Mouse (Mus musculus): Measurements from ENCODE around the gene Amigo2.

- no peak for TF ChIP-seq MYOD1 (IDR thresholded peaks at IDR 0.05; ENCODE audit: control insufficient read depth in 1 of 3, insufficient read length in 2 of 3, low read depth in 2 of 3)
- no peak for TF ChIP-seq USF1 (IDR thresholded peaks at IDR 0.05; ENCODE audit: low read depth)
- no peak for TF ChIP-seq MAX (IDR thresholded peaks at IDR 0.05; ENCODE audit: low read depth)
- TF ChIP-seq TCF12 (IDR thresholded peaks at IDR 0.05; ENCODE audit: insufficient read depth, poor library complexity, severe bottlenecking), result no peak
- no peak for TF ChIP-seq POLR2A (IDR thresholded peaks at IDR 0.05; ENCODE audit: insufficient read length, low read depth)
- TF ChIP-seq E2F4 (IDR thresholded peaks at IDR 0.05; ENCODE audit: insufficient read depth), result no peak
- peak in 1 of 3 experiments; percentile 12 for TF ChIP-seq MYOG (IDR thresholded peaks at IDR 0.05; ENCODE audit: control insufficient read depth in 1 of 3, insufficient read depth in 1 of 3, insufficient read length in 2 of 3, low read depth in 2 of 3)
- no peak for TF ChIP-seq POLR2AphosphoS2 (IDR thresholded peaks at IDR 0.05; ENCODE audit: insufficient read length, low read depth)
- TF ChIP-seq TCF3 (IDR thresholded peaks at IDR 0.05; ENCODE audit: insufficient read length, low read depth), result no peak
- TF ChIP-seq SRF (IDR thresholded peaks at IDR 0.05; ENCODE audit: control insufficient read depth, insufficient read length, low read depth), result no peak
- TF ChIP-seq CEBPB (IDR thresholded peaks at IDR 0.05; ENCODE audit: insufficient read depth, poor library complexity, severe bottlenecking), result no peak
Observed at GRCm38 (mm10) chr15:97246911-97247790, at the start of gene Amigo2, which contains the start of gene Pced1b.

Data from myocyte (in vitro differentiated cells).